Mouse (Mus musculus) lung, postnatal 0 days (tissue): ENCODE measurements at regions not wholly inside any gene's neighbourhood (a gene's known extent, or its start where the extent isn't known, plus 50 kb on each side); places are given as distances from the start of the nearest gene placed in this dataset.

ENCODE experiments used
- ATAC-seq: fragments of 200-750 bp; cut with Nextera tagmentation; 2 replicates; pipeline ENCODE4 v1.8.0; 2017; ENCODE audit warnings: moderate library complexity
- DNase-seq: peaks from one replicate; pipeline ENCODE4 v3.0.0-alpha.2; 2016; ENCODE audit warnings: low spot score
- H3K27ac ChIP-seq: fragments of 300-500 bp; sonication (generic); 2 replicates; pipeline ENCODE4 v1.5.1; 2014; ENCODE audit warnings: antibody characterized with exemption, mild to moderate bottlenecking, low read length, mixed read lengths
- H3K27me3 ChIP-seq: fragments of 300-500 bp; sonication (generic); replicated peaks from 2 replicates; pipeline ENCODE4 v1.6.1; 2014; ENCODE audit warnings: low read length, mixed read lengths; ENCODE audit not compliant: insufficient read depth
- H3K36me3 ChIP-seq: fragments of 300-500 bp; sonication (generic); 2 replicates; pipeline ENCODE4 v1.6.1; 2014; ENCODE audit warnings: low read length, mixed read lengths; ENCODE audit not compliant: insufficient read depth
- H3K4me1 ChIP-seq: fragments of 300-500 bp; sonication (generic); 2 replicates; pipeline ENCODE4 v1.6.1; 2014; ENCODE audit warnings: antibody characterized with exemption, low read depth, low read length, mixed read lengths; ENCODE audit not compliant: insufficient read depth
- H3K4me2 ChIP-seq: fragments of 300-500 bp; sonication (generic); replicated peaks from 2 replicates; pipeline ENCODE4 v1.6.1; 2014; ENCODE audit warnings: low read depth, mild to moderate bottlenecking, low read length, moderate library complexity, mixed read lengths
- H3K4me3 ChIP-seq: fragments of 300-500 bp; sonication (generic); 2 replicates; pipeline ENCODE4 v1.5.1; 2014; ENCODE audit warnings: low read depth, low read length
- H3K9ac ChIP-seq: fragments of 300-500 bp; sonication (generic); replicated peaks from 2 replicates; pipeline ENCODE4 v1.6.1; 2014; ENCODE audit warnings: low read depth, mild to moderate bottlenecking
- H3K9me3 ChIP-seq: fragments of 300-500 bp; sonication (generic); 2 replicates; pipeline ENCODE4 v1.6.1; 2016; ENCODE audit warnings: low read length, mixed read lengths
- CTCF ChIP-seq: IDR thresholded peaks from 2 replicates; pipeline ENCODE4 v1.5.1; 2016; ENCODE audit warnings: antibody characterized with exemption, mild to moderate bottlenecking
- EP300 ChIP-seq: IDR thresholded peaks from 2 replicates; pipeline ENCODE4 v1.6.1; 2016; ENCODE audit warnings: antibody characterized with exemption, mild to moderate bottlenecking, control low read depth
- WGBS: fragments of 180-500 bp; shearing (Covaris S2); extraction: QIAGEN DNeasy Blood & Tissue Kit; methylation state at CpG from one replicate; pipeline ENCODE4 v1.1.7; 2014; 5-methylcytosine and 5-hydroxymethylcytosine counted together

DNA sequence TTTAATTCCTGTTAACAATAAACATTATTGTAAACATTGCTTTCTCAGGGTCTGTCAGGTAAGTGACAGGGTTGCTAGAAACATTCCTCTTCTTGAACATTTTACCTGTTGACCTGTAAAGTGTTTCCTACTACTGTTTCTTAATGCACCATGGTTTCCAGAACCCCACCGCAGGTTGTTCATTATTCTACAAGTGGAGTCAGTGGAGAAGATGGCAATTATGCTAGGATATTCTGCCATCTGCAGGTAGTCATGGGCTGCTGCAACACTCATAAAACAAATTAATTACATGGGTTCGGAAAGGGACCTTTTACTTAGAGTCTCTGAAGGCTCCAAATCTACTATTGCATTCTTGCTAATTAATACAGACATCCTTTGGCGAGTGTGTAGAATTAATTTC is 239.1 kb upstream of the Pdzrn3 start:
- WGBS, result 31% methylated on average over 3 of the region's 3 CpGs
- DNase-seq, result peak; percentile 47
- Histone ChIP-seq H3K27me3 (no peaks in the 10 kb centered on the region), H3K9ac (no peak overlapping the region), H3K27ac (no peak overlapping the region), H3K9me3 (no peaks in the 10 kb centered on the region), H3K4me2 (no peak overlapping the region), H3K4me1 (no peaks in the 10 kb centered on the region), H3K4me3 (no peak overlapping the region), H3K36me3 (no peaks in the 10 kb centered on the region)
- TF ChIP-seq EP300, result no peak
- peak; percentile 63 for TF ChIP-seq CTCF
- ATAC-seq, result no peak

DNA sequence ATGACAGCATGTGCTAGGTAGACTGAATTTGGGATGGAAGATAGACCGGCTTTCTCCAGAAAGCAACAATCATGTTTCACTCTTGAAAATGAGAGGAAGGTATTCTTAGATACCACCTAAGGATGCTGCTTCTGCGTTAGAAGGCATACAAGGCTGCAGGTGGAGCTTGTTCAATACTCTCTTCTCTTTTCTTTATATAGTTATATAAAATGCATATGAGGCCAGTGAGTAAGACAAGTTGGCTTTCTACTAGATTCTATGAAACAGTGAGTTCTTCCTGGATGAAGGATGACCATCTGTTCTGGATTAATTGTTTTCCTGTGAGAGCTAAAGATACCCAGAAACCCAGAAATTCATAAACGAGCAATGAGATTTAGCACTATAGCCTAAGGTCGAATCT is 231.3 kb upstream of the Pdzrn3 start:
- no peak overlapping the region for H3K27ac ChIP-seq
- no peaks in the 10 kb centered on the region for H3K27me3 ChIP-seq
- H3K9ac ChIP-seq, result no peak overlapping the region
- H3K4me2 ChIP-seq, result no peak overlapping the region
- no peak for TF ChIP-seq EP300
- TF ChIP-seq CTCF, result no peak
- no peak overlapping the region for H3K4me3 ChIP-seq
- no peaks in the 10 kb centered on the region for H3K9me3 ChIP-seq
- no peaks in the 10 kb centered on the region for H3K36me3 ChIP-seq
- WGBS, result 88% methylated on average over 4 of the region's 4 CpGs
- H3K4me1 ChIP-seq, result no peaks in the 10 kb centered on the region
- DNase-seq, result no peak
- no peak for ATAC-seq

DNA sequence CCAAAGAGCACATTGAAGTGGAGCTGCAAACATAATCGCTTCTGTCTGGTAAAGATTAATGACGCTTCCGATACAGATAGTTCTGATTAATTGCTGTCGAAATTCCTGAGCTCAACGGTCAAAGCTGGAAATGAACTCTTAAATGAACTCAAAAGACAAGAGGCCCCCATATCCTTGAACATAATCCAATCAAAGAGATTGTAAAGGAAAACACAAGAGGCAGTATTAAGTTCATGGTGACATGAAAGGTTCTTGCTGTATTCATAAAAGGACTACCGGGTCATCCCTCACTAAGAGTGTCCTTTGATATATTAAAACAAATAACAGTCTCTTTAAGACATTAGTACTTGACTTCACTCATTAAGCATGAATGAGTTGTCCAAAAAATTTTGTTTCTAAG is 225.4 kb upstream of the Pdzrn3 start:
- no peak overlapping the region for H3K4me2 ChIP-seq
- H3K27ac ChIP-seq, result no peak overlapping the region
- 21% methylated on average over 6 of the region's 6 CpGs for WGBS
- no peaks in the 10 kb centered on the region for H3K36me3 ChIP-seq
- H3K9me3 ChIP-seq, result no peaks in the 10 kb centered on the region
- no peaks in the 10 kb centered on the region for H3K27me3 ChIP-seq
- no peaks in the 10 kb centered on the region for H3K4me1 ChIP-seq
- ATAC-seq, result no peak
- H3K9ac ChIP-seq, result no peak overlapping the region
- H3K4me3 ChIP-seq, result no peak overlapping the region
- no peak for DNase-seq
- no peak for TF ChIP-seq CTCF
- TF ChIP-seq EP300, result no peak

DNA sequence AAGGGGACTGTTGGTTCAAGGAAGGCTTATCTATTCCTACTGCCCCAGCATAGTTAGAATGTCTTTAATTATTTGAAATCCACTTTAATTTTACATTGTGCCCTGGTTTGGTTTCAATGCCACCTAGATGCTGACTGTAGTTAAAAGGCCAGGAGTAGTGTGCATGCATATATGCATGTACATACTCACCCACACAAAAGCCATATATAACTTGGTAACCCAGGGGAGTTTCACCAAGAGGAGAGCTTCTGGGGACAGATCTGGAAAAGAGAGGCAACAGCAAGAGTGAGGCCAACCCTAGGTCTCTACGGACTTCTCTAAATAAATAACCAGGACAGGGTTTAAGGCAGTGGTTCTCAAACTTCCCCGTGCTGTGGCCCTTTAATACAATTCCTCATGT is 219.3 kb upstream of the Pdzrn3 start:
- TF ChIP-seq CTCF, result no peak
- no peak for TF ChIP-seq EP300
- no peaks in the 10 kb centered on the region for H3K4me1 ChIP-seq
- no peak overlapping the region for H3K9ac ChIP-seq
- H3K4me2 ChIP-seq, result no peak overlapping the region
- ATAC-seq, result no peak
- H3K27ac ChIP-seq, result no peak overlapping the region
- no peaks in the 10 kb centered on the region for H3K9me3 ChIP-seq
- H3K4me3 ChIP-seq, result no peak overlapping the region
- WGBS, result 79% methylated on average over 2 of the region's 2 CpGs
- no peaks in the 10 kb centered on the region for H3K36me3 ChIP-seq
- no peak for DNase-seq
- no peaks in the 10 kb centered on the region for H3K27me3 ChIP-seq

DNA sequence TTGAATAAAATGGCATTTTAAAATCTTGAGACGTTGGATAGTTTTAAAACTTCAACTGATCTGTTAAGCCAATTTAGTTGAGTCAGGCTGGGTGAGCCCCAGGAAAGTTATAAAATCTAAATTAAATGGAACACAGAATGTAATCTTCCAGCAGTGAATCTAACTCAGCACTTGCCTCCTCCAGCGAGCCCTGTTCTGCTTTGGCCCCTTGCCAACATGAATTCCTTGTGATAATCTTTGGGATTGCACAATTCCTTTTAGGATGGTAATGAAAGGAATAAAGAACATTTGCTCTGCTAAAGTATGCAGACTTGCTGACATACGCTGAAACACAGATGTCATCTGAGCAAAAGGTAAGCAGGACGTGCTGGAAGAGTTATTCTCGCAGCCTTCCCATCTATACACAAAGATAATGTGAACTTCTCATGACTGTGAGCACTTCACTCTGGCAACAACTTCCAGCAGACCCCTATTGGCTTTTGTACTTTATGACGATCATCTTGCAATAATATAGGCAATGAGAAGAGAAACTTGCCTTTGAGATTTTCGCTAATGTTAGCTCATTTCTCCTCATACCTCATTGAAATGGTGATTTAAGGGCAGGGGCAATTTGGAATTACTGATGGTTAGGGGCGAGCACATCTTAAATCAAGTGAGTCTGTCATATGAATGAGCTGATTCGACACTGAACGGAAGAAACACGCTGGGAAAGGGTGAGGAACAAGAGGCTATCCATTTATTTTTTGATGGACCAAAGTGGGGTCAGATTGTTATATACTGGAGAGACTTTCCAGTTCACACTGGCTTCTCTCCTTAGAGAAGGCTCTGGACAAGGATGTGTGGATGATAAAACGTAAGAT is 216.3 kb upstream of the Pdzrn3 start:
- DNase-seq, result peak; percentile 54
- no peak for ATAC-seq
- H3K9ac ChIP-seq, result no peak overlapping the region
- H3K4me3 ChIP-seq, result no peak overlapping the region
- H3K27ac ChIP-seq, result no peak overlapping the region
- H3K9me3 ChIP-seq, result no peaks in the 10 kb centered on the region
- H3K36me3 ChIP-seq, result no peaks in the 10 kb centered on the region
- WGBS, result 39% methylated on average over 12 of the region's 12 CpGs
- TF ChIP-seq CTCF (no peak), EP300 (no peak)
- no peaks in the 10 kb centered on the region for H3K27me3 ChIP-seq
- H3K4me2 ChIP-seq, result no peak overlapping the region
- H3K4me1 ChIP-seq, result no peaks in the 10 kb centered on the region

DNA sequence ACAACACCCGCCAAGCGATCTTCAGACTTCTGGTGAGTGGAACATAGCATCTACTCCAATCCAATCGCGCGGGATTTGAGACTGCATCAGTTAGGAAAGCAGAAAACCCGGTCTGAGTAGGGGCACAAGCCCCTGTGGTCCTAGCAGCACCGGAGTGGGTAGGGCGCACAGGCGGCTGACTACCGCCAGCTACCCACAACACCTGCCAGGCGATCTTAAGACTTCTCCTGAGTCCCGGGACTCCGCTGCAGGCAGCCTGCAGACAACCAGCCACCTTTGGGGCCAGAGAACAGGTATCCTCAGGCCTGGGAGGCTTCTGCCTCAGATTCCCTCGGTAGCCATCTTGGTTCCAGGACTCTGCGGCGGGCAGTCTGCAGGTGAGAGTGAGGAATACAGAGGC is 208.2 kb upstream of the Pdzrn3 start:
- Histone ChIP-seq H3K27ac (no peak overlapping the region), H3K4me1 (no peaks in the 10 kb centered on the region), H3K4me2 (no peak overlapping the region), H3K36me3 (no peaks in the 10 kb centered on the region), H3K9ac (no peak overlapping the region), H3K4me3 (no peak overlapping the region), H3K9me3 (no peaks in the 10 kb centered on the region), H3K27me3 (no peaks in the 10 kb centered on the region)
- no peak for TF ChIP-seq CTCF
- TF ChIP-seq EP300, result no peak
- no peak for ATAC-seq
- WGBS, result 77% methylated on average over 16 of the region's 16 CpGs
- DNase-seq, result no peak

DNA sequence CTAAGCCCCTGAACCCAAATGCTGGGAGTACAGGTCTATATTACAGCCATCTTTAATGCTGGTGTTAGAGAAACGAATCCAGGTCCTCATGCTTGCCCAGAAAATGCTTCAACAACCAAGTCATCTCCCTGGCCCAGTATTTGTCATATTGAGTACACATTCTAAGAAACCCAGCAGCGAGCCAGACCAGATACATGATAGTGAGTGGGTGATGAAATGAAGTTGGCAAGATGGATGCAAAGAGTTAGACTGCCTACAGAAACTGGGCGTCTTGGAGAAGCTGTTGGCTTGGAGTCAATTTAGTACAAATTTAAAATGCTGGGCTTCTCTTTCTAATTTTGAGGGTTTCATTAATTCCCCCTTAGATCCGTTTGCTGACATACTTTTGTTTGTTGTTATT is 203.1 kb upstream of the Pdzrn3 start:
- WGBS, result 57% methylated on average over 4 of the region's 4 CpGs
- Histone ChIP-seq H3K36me3 (no peaks in the 10 kb centered on the region), H3K27me3 (no peaks in the 10 kb centered on the region), H3K9me3 (no peaks in the 10 kb centered on the region), H3K4me3 (no peak overlapping the region), H3K9ac (no peak overlapping the region), H3K4me2 (no peak overlapping the region), H3K4me1 (no peaks in the 10 kb centered on the region), H3K27ac (no peak overlapping the region)
- ATAC-seq, result no peak
- TF ChIP-seq CTCF (no peak), EP300 (no peak)
- DNase-seq, result peak; percentile 11
